Mouse (Mus musculus) E14TG2a.4 (cell line): Measurements from ENCODE around the gene Fam219b.

ENCODE experiments used
- CTCF ChIP-seq: conservative IDR thresholded peaks from 2 replicates; pipeline ENCODE4 v1.5.1; 2014; ENCODE audit warnings: low read length
- NANOG ChIP-seq: IDR thresholded peaks from 2 replicates; pipeline ENCODE4 v1.6.1; 2014; ENCODE audit warnings: borderline replicate concordance, low read length, mixed read lengths
- POU5F1 ChIP-seq: IDR thresholded peaks from 2 replicates; pipeline ENCODE4 v1.6.1; 2014; ENCODE audit warnings: low read length, borderline replicate concordance

DNA sequence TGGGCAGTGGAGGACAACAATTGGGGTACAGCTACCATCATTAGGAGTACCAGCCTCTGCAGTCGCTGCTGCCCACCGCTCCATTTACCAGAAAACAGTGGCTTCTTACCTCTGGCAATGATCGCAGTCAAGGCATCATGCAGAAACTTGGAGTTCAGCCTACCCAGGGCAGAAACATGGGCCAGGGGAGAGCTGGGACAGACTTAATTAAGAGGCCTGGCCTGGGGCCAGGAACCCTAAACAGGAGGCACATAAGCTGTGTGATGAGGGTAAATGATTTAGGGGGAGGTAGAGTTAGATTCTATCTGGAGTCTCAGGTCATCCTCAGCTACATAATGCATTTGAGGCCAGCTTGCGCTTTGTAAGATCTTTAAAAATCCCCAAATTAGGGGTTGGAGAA lies 11.9 kb downstream of the Fam219b start:
- no peak for TF ChIP-seq CTCF
- no peak for TF ChIP-seq POU5F1
- no peak for TF ChIP-seq NANOG
